ENCODE assay signal across 8 mouse cellular contexts in genomic region chr4:40971744-40972143, GRCm38 (mm10). TPM values are rescaled to one million over a fixed set of nuclear protein-coding genes. Genes with fewer than 3 reads are reported as not detected.
DNase-seq lines count a peak whose midpoint lies in the region; ATAC-seq and TF ChIP-seq lines count a peak whose summit lies in the region.

No protein-coding gene starts in this region.

- TF ChIP-seq CTCF in gastrocnemius, adult 2 months (IDR thresholded peaks at IDR 0.05): peak; percentile 44
- TF ChIP-seq CTCF in liver, embryonic 14.5 days (IDR thresholded peaks at IDR 0.05; ENCODE audit: low read depth): peak; percentile 91

- peak overlapping the region; percentile 68 for H3K4me3 ChIP-seq in gastrocnemius, adult 2 months
- H3K4me3 ChIP-seq in embryonic facial prominence, embryonic 12.5 days: peak overlapping the region; percentile 98
- H3K4me3 ChIP-seq in hindbrain, embryonic 12.5 days: peak overlapping the region; percentile 96
- H3K4me3 ChIP-seq in liver, embryonic 14.5 days (ENCODE audit: insufficient read depth in 1 of 2, low read depth in 2 of 2, low read length in 2 of 2): peak overlapping the region; percentile 74 to 99

- peak overlapping the region; percentile 74 for H3K4me2 ChIP-seq in embryonic facial prominence, embryonic 12.5 days (replicated peaks)
- H3K4me2 ChIP-seq in hindbrain, embryonic 12.5 days (replicated peaks): peak overlapping the region; percentile 79
- peak overlapping the region; percentile 92 for H3K4me2 ChIP-seq in liver, embryonic 14.5 days (ENCODE audit: low read depth)

- H3K36me3 ChIP-seq in embryonic facial prominence, embryonic 12.5 days: peaks cover 10% of the 10 kb centered on the region
- H3K36me3 ChIP-seq in hindbrain, embryonic 12.5 days: peaks cover 16% of the 10 kb centered on the region
- peaks cover 6% of the 10 kb centered on the region for H3K36me3 ChIP-seq in liver, embryonic 14.5 days (replicated peaks; ENCODE audit: control insufficient read depth, insufficient read depth, low read depth)

- peak overlapping the region; percentile 96 for H3K27ac ChIP-seq in gastrocnemius, adult 2 months
- no peak overlapping the region for H3K27ac ChIP-seq in embryonic facial prominence, embryonic 12.5 days
- H3K27ac ChIP-seq in hindbrain, embryonic 12.5 days: no peak overlapping the region
- peak overlapping the region; percentile 79 for H3K27ac ChIP-seq in liver, embryonic 14.5 days

- TF ChIP-seq EP300 in liver, embryonic 14.5 days (IDR thresholded peaks at IDR 0.05; ENCODE audit: low read depth): no peak

- H3K9ac ChIP-seq in embryonic facial prominence, embryonic 12.5 days: no peak overlapping the region
- H3K9ac ChIP-seq in hindbrain, embryonic 12.5 days: no peak overlapping the region
- H3K9ac ChIP-seq in liver, embryonic 14.5 days (replicated peaks): peak overlapping the region; percentile 71

- ATAC-seq in embryonic facial prominence, embryonic 12.5 days (ENCODE audit: insufficient number of reproducible peaks, insufficient read depth, low FRiP score, low TSS enrichment): no peak
- no peak for ATAC-seq in hindbrain, embryonic 12.5 days (ENCODE audit: low FRiP score)
- no peak for ATAC-seq in liver, embryonic 14.5 days (ENCODE audit: insufficient read depth)

- peak; percentile 36 for DNase-seq in gastrocnemius, adult 2 months
- DNase-seq in gastrocnemius, postnatal 36 days: no peak
- peak; percentile 7 for DNase-seq in Muller cell, postnatal 12 days (ENCODE audit: inconsistent ontology term)
- DNase-seq in liver, embryonic 14.5 days (ENCODE audit: low read depth in 3 of 3, low spot score in 3 of 3): peak; percentile 58 to 63 (median 60)
- peak; percentile 36 for DNase-seq in neural tube, embryonic 10.5 days (ENCODE audit: extremely low spot score, low spot score)
- DNase-seq in thymus, postnatal 4 days: peak; percentile 76

- H3K4me1 ChIP-seq in embryonic facial prominence, embryonic 12.5 days: peaks cover 16% of the 10 kb centered on the region; the same call in 1 of the 2 replicates
- H3K4me1 ChIP-seq in hindbrain, embryonic 12.5 days: peaks cover 18% of the 10 kb centered on the region
- peaks cover 13 to 23% of the 10 kb centered on the region in 2 experiments for H3K4me1 ChIP-seq in liver, embryonic 14.5 days (replicated peaks; ENCODE audit: control insufficient read depth in 2 of 2, insufficient read depth in 2 of 2, low read length in 1 of 2)

- 25% methylated on average over 13 of the region's 13 CpGs for WGBS in embryonic facial prominence, embryonic 12.5 days
- WGBS in hindbrain, embryonic 12.5 days: 24% methylated on average over 13 of the region's 13 CpGs
- WGBS in liver, embryonic 14.5 days (ENCODE audit: insufficient replicate concordance): 19% methylated on average over 13 of the region's 13 CpGs

- intact Hi-C loops in gastrocnemius, adult 2 months (cut with DNase I): loop anchor here (2.0 kb wide), 1 partner anchor 23 kb away; the partner anchor contains the start of genes Bag1 and Chmp5
- intact Hi-C loops in gastrocnemius, postnatal 36 days (cut with DNase I): no loop called here

- no peaks in the 10 kb centered on the region for H3K27me3 ChIP-seq in embryonic facial prominence, embryonic 12.5 days
- no peaks in the 10 kb centered on the region for H3K27me3 ChIP-seq in hindbrain, embryonic 12.5 days
- no peaks in the 10 kb centered on the region for H3K27me3 ChIP-seq in liver, embryonic 14.5 days (ENCODE audit: control insufficient read depth, insufficient read depth, low read length)

- H3K9me3 ChIP-seq in embryonic facial prominence, embryonic 12.5 days: no peaks in the 10 kb centered on the region
- H3K9me3 ChIP-seq in hindbrain, embryonic 12.5 days (replicated peaks): no peaks in the 10 kb centered on the region
- H3K9me3 ChIP-seq in liver, embryonic 14.5 days (ENCODE audit: control insufficient read depth, low read length): no peaks in the 10 kb centered on the region

RNA-seq across cellular contexts. Expression of gene Nfx1, which starts 1.0 kb away (rescaled TPM):
- total RNA-seq in gastrocnemius, adult 2 months (2021): 10 to 100 TPM; 22.6 to 22.7 TPM
- 10 to 100 TPM; 17.3 to 21.8 TPM for total RNA-seq in gastrocnemius, postnatal 36 days (2021)
- 108 and 110 TPM in 2 replicates for polyA plus RNA-seq in embryonic facial prominence, embryonic 12.5 days (2016; fragmentation: Nextera tagmentation; extraction: Ambion mirVana)
- 110 and 111 TPM in 2 replicates for polyA plus RNA-seq in hindbrain, embryonic 12.5 days (2016; fragmentation: Nextera tagmentation; extraction: Ambion mirVana)
- polyA plus RNA-seq in liver, embryonic 14.5 days (2012; rRNA removed): 16.7 and 22.1 TPM in 2 replicates
- 27.1 and 27.2 TPM in 2 replicates for polyA plus RNA-seq in liver, embryonic 14.5 days (2014; fragmentation: Nextera tagmentation; extraction: Ambion mirVana)

RNA-seq across cellular contexts. Expression of gene Chmp5, which starts 23.5 kb away (rescaled TPM):
- total RNA-seq in gastrocnemius, adult 2 months (2021): 10 to 100 TPM; 19.8 to 24.3 TPM
- total RNA-seq in gastrocnemius, postnatal 36 days (2021): 10 to 100 TPM; 21.2 to 21.6 TPM
- 105 and 110 TPM in 2 replicates for polyA plus RNA-seq in embryonic facial prominence, embryonic 12.5 days (2016; fragmentation: Nextera tagmentation; extraction: Ambion mirVana)
- polyA plus RNA-seq in hindbrain, embryonic 12.5 days (2016; fragmentation: Nextera tagmentation; extraction: Ambion mirVana): 153 and 154 TPM in 2 replicates
- polyA plus RNA-seq in liver, embryonic 14.5 days (2012; rRNA removed): 12.6 and 24.5 TPM in 2 replicates
- polyA plus RNA-seq in liver, embryonic 14.5 days (2014; fragmentation: Nextera tagmentation; extraction: Ambion mirVana): 42.7 and 45.1 TPM in 2 replicates

RNA-seq across cellular contexts. Expression of gene Bag1, which starts 23.6 kb away (rescaled TPM):
- 100 to 1,000 TPM; 201 to 232 TPM for total RNA-seq in gastrocnemius, adult 2 months (2021)
- total RNA-seq in gastrocnemius, postnatal 36 days (2021): 100 to 1,000 TPM; 185 to 205 TPM
- 252 and 253 TPM in 2 replicates for polyA plus RNA-seq in embryonic facial prominence, embryonic 12.5 days (2016; fragmentation: Nextera tagmentation; extraction: Ambion mirVana)
- polyA plus RNA-seq in hindbrain, embryonic 12.5 days (2016; fragmentation: Nextera tagmentation; extraction: Ambion mirVana): 239 and 246 TPM in 2 replicates
- 21.6 and 59.8 TPM in 2 replicates for polyA plus RNA-seq in liver, embryonic 14.5 days (2012; rRNA removed)
- 131 and 139 TPM in 2 replicates for polyA plus RNA-seq in liver, embryonic 14.5 days (2014; fragmentation: Nextera tagmentation; extraction: Ambion mirVana)

RNA-seq across cellular contexts. Expression of gene Spink4, which starts 51.9 kb away (rescaled TPM):
- total RNA-seq in gastrocnemius, adult 2 months (2021): not detected
- total RNA-seq in gastrocnemius, postnatal 36 days (2021): not detected
- polyA plus RNA-seq in embryonic facial prominence, embryonic 12.5 days (2016; fragmentation: Nextera tagmentation; extraction: Ambion mirVana): not detected in 2 replicates
- polyA plus RNA-seq in hindbrain, embryonic 12.5 days (2016; fragmentation: Nextera tagmentation; extraction: Ambion mirVana): not detected in 2 replicates
- polyA plus RNA-seq in liver, embryonic 14.5 days (2012; rRNA removed): 0.42 and 0.58 TPM in 2 replicates
- polyA plus RNA-seq in liver, embryonic 14.5 days (2014; fragmentation: Nextera tagmentation; extraction: Ambion mirVana): 0.71 and 1.3 TPM in 2 replicates

Comparison
In these comparisons a context has a peak if more than half of its experiments do, and no peak if none do; other contexts are left out.
1. DNase-seq: peak in gastrocnemius, adult 2 months (single experiment), Muller cell, postnatal 12 days (single experiment), liver, embryonic 14.5 days (3 of 3), neural tube, embryonic 10.5 days (single experiment) and thymus, postnatal 4 days (single experiment); none in gastrocnemius, postnatal 36 days (0 of 2).
2. H3K27ac ChIP-seq: peak in gastrocnemius, adult 2 months (single experiment) and liver, embryonic 14.5 days (single experiment); none in embryonic facial prominence, embryonic 12.5 days (single experiment) and hindbrain, embryonic 12.5 days (single experiment).
3. Peak in every context shown above with its lines, with median percentiles within 50 percentile points of each other: H3K4me3 ChIP-seq and H3K4me2 ChIP-seq.